Mouse (Mus musculus) heart, postnatal 10 days (tissue): ENCODE measurements around the gene Scyl2. TPM values are rescaled to one million over a fixed set of nuclear protein-coding genes. Genes with fewer than 3 reads are reported as not detected.
"Not testable (repeated sequence)": the region's sequence is repeated elsewhere in the genome, so short reads cannot be mapped to it uniquely, and the experiment has no call there.

Experiments
- DNase-seq, 2 experiments: peaks; one replicate each; pipeline ENCODE4 v3.0.0; 2021
- intact Hi-C: fragments of 180-260 bp; cut with DNase I; formaldehyde crosslinking; loops from one replicate; pipeline ENCODE4 v1.15.1; 2025
- total RNA-seq, 2 experiments: library from RNA; stranded (reverse); gene quantifications; 2 replicates each; pipeline ENCODE4 v1.2.3; 2021

Scyl2 gene
- total RNA-seq, result 10 to 100 TPM; 21.9 to 23.1 TPM

GRCm38 (mm10) chr10:89686139-89686808 lies at the start of gene Scyl2:
TSS of gene Scyl2 (minus strand) at chr10:89686285.
- intact Hi-C loops, result loop anchor here (5.0 kb wide), 1 partner anchor 46 kb away; the partner anchor contains the start of gene Actr6

GRCm38 (mm10) chr10:89732001-89732794 lies 46.1 kb upstream of the Scyl2 start, which contains the start of gene Actr6:
TSS of gene Actr6 (minus strand) at chr10:89732295.
- intact Hi-C loops, result loop anchor here (5.0 kb wide), 1 partner anchor 45 kb away; the partner anchor contains the start of gene Scyl2
- DNase-seq, result peak; percentile 96 to 97

More at GRCm38 (mm10) chr10:89686139-89686808, at the start of gene Scyl2:
- peak; percentile 94 to 96 for DNase-seq

GRCm38 (mm10) chr10:89731341-89731740 lies 45.3 kb upstream of the Scyl2 start:
- intact Hi-C loops, result loop anchor here (5.0 kb wide), 1 partner anchor 44 kb away; the partner anchor contains the start of gene Scyl2
- no peak for DNase-seq

GRCm38 (mm10) chr10:89730386-89730785 lies 44.3 kb upstream of the Scyl2 start:
- no peak for DNase-seq
- intact Hi-C loops, result loop anchor here (5.0 kb wide), 1 partner anchor 43 kb away; the partner anchor contains the start of gene Scyl2

GRCm38 (mm10) chr10:89722247-89723195 lies 36.4 kb upstream of the Scyl2 start:
- intact Hi-C loops, result no loop called here
- DNase-seq, result no peak

GRCm38 (mm10) chr10:89720796-89721195 lies 34.7 kb upstream of the Scyl2 start:
- peak; percentile 32 to 39 for DNase-seq
- intact Hi-C loops, result no loop called here

- intact Hi-C loops, result no loop called here
- no peak for DNase-seq
These were observed 34.2 kb upstream of the Scyl2 start for GRCm38 (mm10) chr10:89720252-89720651.

GRCm38 (mm10) chr10:89714910-89715309 lies 28.8 kb upstream of the Scyl2 start:
- no peak for DNase-seq
- intact Hi-C loops, result no loop called here

- DNase-seq, result no peak
- intact Hi-C loops, result loop anchor here (5.0 kb wide), 1 partner anchor 61 kb away; no protein-coding TSS in a partner anchor
These were observed 22.6 kb upstream of the Scyl2 start for GRCm38 (mm10) chr10:89708720-89709119.

GRCm38 (mm10) chr10:89707397-89707796 lies 21.3 kb upstream of the Scyl2 start:
- no peak for DNase-seq
- intact Hi-C loops, result loop anchor here (5.0 kb wide), 1 partner anchor 60 kb away; no protein-coding TSS in a partner anchor

- no peak for DNase-seq
- intact Hi-C loops, result no loop called here
These were observed 17.0 kb upstream of the Scyl2 start for GRCm38 (mm10) chr10:89703042-89703441.

- no peak for DNase-seq
- intact Hi-C loops, result no loop called here
These were observed 11.9 kb upstream of the Scyl2 start for GRCm38 (mm10) chr10:89697956-89698355.

GRCm38 (mm10) chr10:89696270-89696669 lies 10.2 kb upstream of the Scyl2 start:
- intact Hi-C loops, DNase-seq: not testable (repeated sequence)

- DNase-seq, result no peak
- intact Hi-C loops, result no loop called here
These were observed 9.3 kb upstream of the Scyl2 start for GRCm38 (mm10) chr10:89695194-89695911.

GRCm38 (mm10) chr10:89690021-89690420 lies 3.9 kb upstream of the Scyl2 start:
- intact Hi-C loops, result no loop called here
- DNase-seq, result no peak

- no peak for DNase-seq
- intact Hi-C loops, result loop anchor here (5.0 kb wide), 1 partner anchor 45 kb away; the partner anchor contains the start of gene Actr6
These were observed 1.4 kb upstream of the Scyl2 start for GRCm38 (mm10) chr10:89687455-89687854.

- intact Hi-C loops, result loop anchor here (5.0 kb wide), 1 partner anchor 47 kb away; the partner anchor contains the start of gene Actr6
- no peak for DNase-seq
These were observed 520 bp downstream of the Scyl2 start for GRCm38 (mm10) chr10:89685391-89686138.

GRCm38 (mm10) chr10:89682961-89683360 lies 3.1 kb downstream of the Scyl2 start:
- intact Hi-C loops, result no loop called here
- DNase-seq, result no peak

GRCm38 (mm10) chr10:89682157-89682556 lies 3.9 kb downstream of the Scyl2 start:
- intact Hi-C loops, result no loop called here
- DNase-seq, result no peak
